Mouse (Mus musculus) G1E (cell line): ENCODE measurements around the gene Hsd17b11. TPM values are rescaled to one million over a fixed set of nuclear protein-coding genes. Genes with fewer than 3 reads are reported as not detected.

Experiments
- ATAC-seq: 2 replicates; pipeline ENCODE4 v1.8.0; 2016; ENCODE audit warnings: mild to moderate bottlenecking; ENCODE audit not compliant: insufficient number of reproducible peaks, poor library complexity, low FRiP score, severe bottlenecking; ENCODE audit errors: extremely low read depth
- DNase-seq: peaks from one replicate; pipeline ENCODE4 v3.0.0; 2012; ENCODE audit warnings: low spot score
- H3K27me3 ChIP-seq: 2 replicates; pipeline ENCODE4 v1.6.1; 2012; ENCODE audit warnings: mild to moderate bottlenecking, low read length, inconsistent platforms; ENCODE audit not compliant: insufficient read depth
- H3K36me3 ChIP-seq: replicated peaks from 2 replicates; pipeline ENCODE3; 2012; ENCODE audit warnings: mild to moderate bottlenecking, inconsistent platforms
- H3K4me1 ChIP-seq: 2 replicates; pipeline ENCODE4 v1.6.1; 2012; ENCODE audit warnings: low read depth, low read length, inconsistent platforms, mixed read lengths; ENCODE audit not compliant: insufficient read depth
- H3K4me3 ChIP-seq: 2 replicates; pipeline ENCODE4 v1.5.1; 2012; ENCODE audit warnings: low read depth, mild to moderate bottlenecking, inconsistent platforms, low read length, moderate library complexity, mixed read lengths
- H3K9me3 ChIP-seq: replicated peaks from 2 replicates; pipeline ENCODE4 v1.6.1; 2012; ENCODE audit warnings: inconsistent platforms
- CTCF ChIP-seq: IDR thresholded peaks from 2 replicates; pipeline ENCODE4 v1.5.1; 2012; ENCODE audit warnings: low read depth, low read length, inconsistent platforms, mixed read lengths
- GATA1 ChIP-seq: IDR thresholded peaks from 2 replicates; pipeline ENCODE4 v1.6.1; 2012; ENCODE audit warnings: borderline replicate concordance, low read length, inconsistent platforms, mixed read lengths
- GATA2 ChIP-seq: IDR thresholded peaks from 2 replicates; pipeline ENCODE4 v1.6.1; 2012; ENCODE audit warnings: low read depth, low read length, inconsistent platforms, borderline replicate concordance
- POLR2AphosphoS5 ChIP-seq: IDR thresholded peaks from 2 replicates; pipeline ENCODE4 v1.6.1; 2012; ENCODE audit warnings: low read depth, low read length, inconsistent platforms; ENCODE audit not compliant: insufficient replicate concordance
- TAL1 ChIP-seq: conservative IDR thresholded peaks from 2 replicates; pipeline ENCODE4 v1.6.1; 2012; ENCODE audit warnings: low read depth, low read length, inconsistent platforms, mixed read lengths
- polyA plus RNA-seq: library from polyadenylated mRNA; stranded (reverse); fragments of >175 nt; gene quantifications from 2 replicates; pipeline ENCODE4 v1.2.3, GENCODE M21; 2012
- total RNA-seq, 2 experiments: library from RNA; stranded (forward) in 1 of 2; stranded (reverse) in 1 of 2; fragments of 200-1000 nt in 1 of 2; fragments of >200 nt in 1 of 2; fragmentation: Nextera tagmentation in 1 of 2; gene quantifications; 2 replicates each; pipeline ENCODE4 v1.2.3; 2014 to 2017

The Hsd17b11 gene
- total and polyA plus RNA-seq, 3 experiments = 0.82 to 11.7 (median 9.0) TPM

- ATAC-seq (no peak), DNase-seq (no peak)
- Histone ChIP-seq H3K9me3 (no peaks in the 10 kb centered on the region), H3K27me3 (no peaks in the 10 kb centered on the region), H3K36me3 (peaks cover 2% of the 10 kb centered on the region), H3K4me3 (no peak overlapping the region), H3K4me1 (no peaks in the 10 kb centered on the region; the same call in 1 of the 2 replicates)
- TF ChIP-seq GATA2 (no peak), TAL1 (no peak), POLR2AphosphoS5 (no peak), GATA1 (no peak), CTCF (no peak)
Measured at GRCm38 (mm10) chr5:104039154-104039932, 17.6 kb upstream of the Hsd17b11 start.

DNA sequence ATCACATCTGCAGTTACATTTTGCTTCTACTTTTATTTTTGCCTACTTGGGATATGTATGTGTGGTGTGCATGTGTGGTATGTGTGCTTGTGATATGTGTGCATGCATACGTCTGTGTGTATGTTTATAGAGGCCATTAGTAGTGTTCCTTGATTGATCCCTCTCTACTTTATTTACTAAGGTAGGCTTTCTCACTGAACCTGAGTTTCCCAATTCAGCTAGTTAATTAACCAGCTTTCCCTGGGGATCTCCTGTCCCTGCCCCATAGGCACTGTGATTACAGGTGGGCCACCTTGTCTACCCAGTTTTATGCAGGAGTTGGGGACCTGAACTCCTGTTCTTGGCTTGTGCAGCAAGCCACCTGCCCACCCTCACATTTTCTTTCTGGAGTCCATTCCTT is 15.0 kb upstream of the Hsd17b11 start:
- ATAC-seq (no peak), DNase-seq (no peak)
- Histone ChIP-seq H3K4me1 (no peaks in the 10 kb centered on the region), H3K36me3 (no peaks in the 10 kb centered on the region), H3K4me3 (no peak overlapping the region), H3K27me3 (no peaks in the 10 kb centered on the region), H3K9me3 (no peaks in the 10 kb centered on the region)
- no peak for TF ChIP-seq CTCF
- no peak for TF ChIP-seq GATA1
- no peak for TF ChIP-seq TAL1
- no peak for TF ChIP-seq GATA2
- no peak for TF ChIP-seq POLR2AphosphoS5

DNA sequence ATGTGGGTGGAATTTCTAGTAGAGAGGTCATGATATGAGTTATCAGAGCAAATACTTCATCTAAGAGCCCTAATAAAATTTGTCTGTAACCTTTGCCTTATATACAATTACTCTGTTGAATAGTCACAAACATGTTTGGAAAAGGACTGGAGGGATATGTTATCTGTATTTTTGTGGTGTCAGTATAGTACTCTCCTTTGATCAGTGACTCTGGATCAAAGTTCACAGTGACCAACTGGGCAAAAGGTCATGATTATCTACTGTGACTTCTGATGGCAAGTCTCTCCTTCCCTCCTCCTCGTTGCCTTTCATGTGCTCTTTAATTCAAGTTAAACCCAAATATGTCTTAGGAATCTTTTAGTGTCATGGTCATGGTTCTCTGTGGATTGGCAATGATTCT is 14.1 kb upstream of the Hsd17b11 start:
- TF ChIP-seq CTCF (no peak), TAL1 (no peak), GATA1 (no peak), POLR2AphosphoS5 (no peak)
- H3K36me3 ChIP-seq = no peaks in the 10 kb centered on the region

DNA sequence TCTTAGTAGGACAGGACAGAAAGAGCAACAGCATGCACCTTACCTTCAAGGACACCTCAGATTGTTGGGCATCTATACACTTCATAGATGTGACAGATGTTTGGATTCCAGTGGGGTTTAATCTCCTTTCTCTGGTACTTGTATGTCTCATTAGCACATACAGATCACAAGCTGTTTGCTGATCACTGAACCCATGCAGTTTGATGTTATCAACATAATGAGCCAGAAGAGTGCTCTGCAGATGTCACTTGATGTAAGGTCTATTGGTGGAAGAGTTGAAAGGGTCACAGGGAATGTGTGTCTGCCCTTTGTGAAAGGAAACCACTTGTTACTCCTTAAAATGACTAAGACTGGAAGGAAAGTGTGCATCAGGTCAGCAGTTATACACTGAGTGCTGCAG is 13.3 kb upstream of the Hsd17b11 start:
- Histone ChIP-seq H3K4me3 (no peak overlapping the region), H3K9me3 (no peaks in the 10 kb centered on the region), H3K36me3 (no peaks in the 10 kb centered on the region), H3K27me3 (no peaks in the 10 kb centered on the region), H3K4me1 (no peaks in the 10 kb centered on the region)
- TF ChIP-seq GATA2 (no peak), TAL1 (no peak), POLR2AphosphoS5 (no peak), GATA1 (no peak)
- ATAC-seq (no peak), DNase-seq (no peak)

More for the DNA sequence above, 14.1 kb upstream of the Hsd17b11 start:
- H3K9me3 ChIP-seq = no peaks in the 10 kb centered on the region
- H3K27me3 ChIP-seq = no peaks in the 10 kb centered on the region
- no peak for ATAC-seq
- H3K4me1 ChIP-seq = no peaks in the 10 kb centered on the region
- H3K4me3 ChIP-seq = no peak overlapping the region
- no peak for DNase-seq

DNA sequence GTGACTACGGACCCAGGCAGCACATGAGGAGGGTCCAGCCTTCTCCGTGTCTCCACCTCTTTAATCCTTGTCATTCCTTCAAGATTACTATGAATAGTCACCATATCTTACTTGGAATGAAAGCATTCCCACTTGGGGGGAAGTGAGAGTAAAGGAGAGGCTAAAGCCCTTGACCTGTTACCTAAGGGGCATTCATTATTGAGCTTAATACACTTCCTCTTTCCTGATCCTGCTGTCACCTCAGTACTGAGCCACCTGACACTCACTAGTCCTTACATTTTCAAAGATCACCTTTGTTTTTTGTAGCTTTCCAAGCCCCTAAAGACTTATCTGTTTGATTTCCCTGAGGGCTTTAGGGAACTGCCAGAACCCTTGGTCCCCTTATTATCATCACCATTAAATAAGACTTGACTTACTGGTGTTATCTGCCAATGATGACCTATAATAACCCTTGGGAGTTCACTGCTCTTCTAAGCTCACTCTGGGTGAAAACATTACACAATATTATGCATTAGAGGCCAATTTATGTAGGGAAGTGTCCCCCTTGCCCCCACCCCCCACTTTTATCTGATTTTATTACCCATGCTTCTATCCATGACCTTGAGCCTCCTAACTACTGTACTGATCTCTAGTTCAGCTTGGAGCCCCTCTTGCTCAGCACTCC is 10.8 kb upstream of the Hsd17b11 start:
- DNase-seq (no peak), ATAC-seq (no peak)
- Histone ChIP-seq H3K36me3 (no peaks in the 10 kb centered on the region), H3K9me3 (no peaks in the 10 kb centered on the region), H3K4me3 (no peak overlapping the region), H3K27me3 (no peaks in the 10 kb centered on the region), H3K4me1 (no peaks in the 10 kb centered on the region)
- TF ChIP-seq TAL1 = no peak
- TF ChIP-seq CTCF = no peak
- no peak for TF ChIP-seq GATA1
- no peak for TF ChIP-seq GATA2
- TF ChIP-seq POLR2AphosphoS5 = no peak

- ATAC-seq = no peak
- no peak overlapping the region for H3K4me3 ChIP-seq
- DNase-seq = no peak
- H3K27me3 ChIP-seq = peaks cover 3% of the 10 kb centered on the region; the same call in 1 of the 2 replicates
- H3K9me3 ChIP-seq = no peaks in the 10 kb centered on the region
- peaks cover 7% of the 10 kb centered on the region for H3K4me1 ChIP-seq
- no peak for TF ChIP-seq GATA2
- no peaks in the 10 kb centered on the region for H3K36me3 ChIP-seq
Measured at GRCm38 (mm10) chr5:104025245-104025854, 3.6 kb upstream of the Hsd17b11 start.
